Mouse (Mus musculus): ENCODE data around the gene Sde2.

DNA sequence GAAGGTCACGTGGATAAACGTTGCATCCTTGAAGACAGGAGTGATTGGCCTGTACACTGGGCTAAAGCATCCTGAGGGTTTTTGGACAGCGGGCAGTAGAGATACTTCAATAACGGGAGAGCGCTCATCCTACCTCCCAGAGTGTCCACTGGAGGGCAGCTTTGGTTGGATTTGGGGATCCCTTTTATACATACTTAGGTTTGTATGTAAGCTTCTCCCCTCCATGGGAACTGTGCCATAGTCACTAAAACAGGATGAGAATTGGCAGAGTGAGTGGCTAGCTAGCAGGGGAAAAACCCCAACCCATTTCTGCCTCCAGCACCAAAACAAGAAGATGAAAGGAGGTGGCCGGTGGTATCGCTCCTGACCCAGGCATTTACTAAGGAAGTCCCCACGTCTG, 60.2 kb downstream of the Sde2 start:
- TF ChIP-seq EP300 (optimal IDR thresholded peaks at IDR 0.05), result no peak
- TF ChIP-seq CTCF (IDR thresholded peaks at IDR 0.05; ENCODE audit: low read depth), result peak; percentile 71
